Mouse (Mus musculus) heart, embryonic 11.5 days (tissue): Measurements from ENCODE around the gene Slc5a2. TPM values are rescaled to one million over a fixed set of nuclear protein-coding genes. Genes with fewer than 3 reads are reported as not detected.
A peak's percentile ranks its signal among the peaks of the same experiment; 100 is the strongest.

ENCODE experiments used
- ATAC-seq: fragments of 200-750 bp; cut with Nextera tagmentation; replicated peaks from 2 replicates; pipeline ENCODE4 v1.8.0; 2017; ENCODE audit warnings: moderate library complexity; ENCODE audit not compliant: insufficient number of reproducible peaks, low FRiP score, low TSS enrichment
- H3K27ac ChIP-seq: fragments of 300-500 bp; sonication (generic); 2 replicates; pipeline ENCODE4 v1.5.1; 2014; ENCODE audit warnings: mild to moderate bottlenecking, low read depth, low read length
- H3K27me3 ChIP-seq: fragments of 300-500 bp; sonication (generic); 2 replicates; pipeline ENCODE4 v1.6.1; 2014; ENCODE audit warnings: mild to moderate bottlenecking, low read length, mixed read lengths; ENCODE audit not compliant: control insufficient read depth, insufficient read depth
- H3K36me3 ChIP-seq: fragments of 300-500 bp; sonication (generic); 2 replicates; pipeline ENCODE4 v1.6.1; 2014; ENCODE audit warnings: mild to moderate bottlenecking, low read length, moderate library complexity, mixed read lengths; ENCODE audit not compliant: control insufficient read depth, insufficient read depth
- H3K4me1 ChIP-seq: fragments of 300-500 bp; sonication (generic); 2 replicates; pipeline ENCODE4 v1.6.1; 2014; ENCODE audit warnings: low read length; ENCODE audit not compliant: control insufficient read depth, insufficient read depth
- H3K4me2 ChIP-seq: fragments of 300-500 bp; sonication (generic); 2 replicates; pipeline ENCODE4 v1.6.1; 2014; ENCODE audit warnings: mild to moderate bottlenecking, moderate library complexity
- H3K4me3 ChIP-seq: fragments of 300-500 bp; sonication (generic); 2 replicates; pipeline ENCODE4 v1.5.1; 2014; ENCODE audit warnings: low read depth, low read length
- H3K9ac ChIP-seq: fragments of 300-500 bp; sonication (generic); 2 replicates; pipeline ENCODE4 v1.6.1; 2014; ENCODE audit warnings: mild to moderate bottlenecking, low read depth, low read length, moderate library complexity
- H3K9me3 ChIP-seq: fragments of 300-500 bp; sonication (generic); replicated peaks from 2 replicates; pipeline ENCODE4 v1.6.1; 2016; ENCODE audit warnings: low read length; ENCODE audit not compliant: control insufficient read depth
- WGBS: fragments of 180-500 bp; shearing (Covaris S2); extraction: QIAGEN DNeasy Blood & Tissue Kit; methylation state at CpG from one replicate; pipeline ENCODE4 v1.1.7; 2014; ENCODE audit not compliant: insufficient replicate concordance; 5-methylcytosine and 5-hydroxymethylcytosine counted together
- polyA plus RNA-seq: library from polyadenylated mRNA; unstranded; fragments of >200 nt; fragmentation: Nextera tagmentation; extraction: Ambion mirVana; gene quantifications from 2 replicates; pipeline ENCODE4 v1.2.1, GENCODE M21; 2014

Gene Slc5a2
- polyA plus RNA-seq, 1 experiment from 2014 or later: 0.83 TPM

DNA sequence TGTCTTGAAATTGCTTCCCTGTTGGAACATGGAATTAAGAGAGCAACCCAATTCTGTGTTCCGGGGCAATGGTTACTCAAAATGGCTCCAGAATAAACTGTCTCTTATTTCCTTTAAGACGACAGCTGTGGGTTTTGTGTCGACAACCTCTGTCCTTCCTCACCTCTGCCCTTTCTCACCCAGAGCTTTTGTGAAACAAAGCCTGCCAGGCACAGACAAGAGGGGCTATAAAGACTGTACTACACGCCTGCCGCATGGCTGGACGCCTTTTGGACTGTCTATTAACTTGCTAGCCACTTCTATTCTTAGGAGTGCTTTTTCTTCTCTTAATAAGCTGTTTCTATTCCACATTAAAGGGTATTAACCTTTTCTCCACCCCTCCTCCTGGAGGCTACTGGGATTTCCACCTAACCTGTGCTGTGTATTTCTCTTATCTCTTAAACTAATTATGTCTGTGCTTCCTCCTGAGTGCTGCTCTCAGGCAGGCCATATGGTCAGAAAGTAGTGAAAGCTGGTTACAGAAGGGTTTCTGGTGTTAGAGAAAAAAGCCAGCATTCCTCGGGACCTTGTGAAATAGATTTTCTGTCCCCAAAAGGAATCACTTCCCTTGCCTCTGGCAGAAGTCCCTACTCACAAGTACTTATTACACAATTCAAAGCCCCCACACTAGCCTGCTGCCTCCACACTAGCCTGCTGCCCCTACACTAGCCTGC lies 17.2 kb downstream of the Slc5a2 start:
- whole genome bisulfite sequencing: 24% methylated on average over 7 of the region's 7 CpGs
- H3K27ac ChIP-seq: no peak overlapping the region
- H3K4me2 ChIP-seq: no peak overlapping the region
- no peaks in the 10 kb centered on the region for H3K27me3 ChIP-seq
- H3K9ac ChIP-seq: no peak overlapping the region
- ATAC-seq: no peak
- peaks cover 4% of the 10 kb centered on the region; the same call in 1 of the 2 replicates for H3K36me3 ChIP-seq
- peaks cover 13% of the 10 kb centered on the region for H3K4me1 ChIP-seq
- no peaks in the 10 kb centered on the region for H3K9me3 ChIP-seq
- H3K4me3 ChIP-seq: no peak overlapping the region

DNA sequence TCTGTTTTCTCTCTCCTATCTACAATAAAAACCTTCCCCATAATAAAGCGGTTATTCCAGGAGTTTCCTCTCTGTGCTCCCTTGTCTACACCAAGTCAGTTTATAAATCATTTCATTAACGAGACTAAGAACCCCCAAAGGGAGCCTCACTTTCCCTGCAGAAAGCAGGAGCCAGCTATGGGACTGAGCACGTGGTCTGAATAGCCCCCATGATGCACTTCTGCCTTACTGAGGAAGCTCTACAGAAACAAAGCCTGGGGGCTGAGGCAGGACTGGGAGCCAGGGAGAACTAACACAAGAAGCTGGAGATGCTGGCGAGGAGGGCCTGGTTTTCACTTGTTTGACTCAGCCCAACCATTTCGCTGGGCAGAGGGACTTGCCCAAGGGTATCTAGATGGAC lies 18.6 kb downstream of the Slc5a2 start:
- H3K36me3 ChIP-seq: peaks cover 6% of the 10 kb centered on the region; the same call in 1 of the 2 replicates
- ATAC-seq: no peak

DNA sequence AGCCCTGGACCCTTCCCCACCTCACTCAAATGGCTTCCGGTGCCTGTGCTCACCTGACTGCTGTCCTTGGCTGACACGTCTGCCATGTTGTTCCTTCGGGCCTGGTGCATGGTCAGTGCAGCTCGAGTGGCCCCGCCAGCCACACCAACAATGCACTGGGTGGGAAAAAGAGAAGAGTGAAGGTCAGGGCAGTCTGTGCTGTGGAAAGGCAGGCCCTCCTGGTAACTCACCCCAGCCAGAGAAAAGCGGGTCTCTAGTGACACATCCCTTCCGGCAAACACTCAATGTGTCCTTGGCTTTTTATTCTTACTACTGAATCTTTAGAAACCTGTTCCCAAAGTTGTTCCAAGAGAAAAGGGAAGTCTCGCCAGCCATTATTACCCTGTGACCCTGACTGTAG lies 19.6 kb downstream of the Slc5a2 start:
- Histone ChIP-seq H3K4me1 (peaks cover 30% of the 10 kb centered on the region), H3K27ac (no peak overlapping the region), H3K27me3 (no peaks in the 10 kb centered on the region), H3K4me3 (no peak overlapping the region), H3K9me3 (no peaks in the 10 kb centered on the region), H3K4me2 (no peak overlapping the region), H3K9ac (no peak overlapping the region), H3K36me3 (peaks cover 6% of the 10 kb centered on the region; the same call in 1 of the 2 replicates)
- no peak for ATAC-seq
- WGBS: 84% methylated on average over 8 of the region's 8 CpGs

More for the DNA sequence above, 18.6 kb downstream of the Slc5a2 start:
- WGBS: 62% methylated on average over 5 of the region's 5 CpGs
- no peaks in the 10 kb centered on the region for H3K27me3 ChIP-seq
- H3K4me3 ChIP-seq: no peak overlapping the region
- H3K9ac ChIP-seq: no peak overlapping the region
- no peak overlapping the region for H3K27ac ChIP-seq
- peaks cover 24% of the 10 kb centered on the region for H3K4me1 ChIP-seq
- H3K9me3 ChIP-seq: no peaks in the 10 kb centered on the region
- H3K4me2 ChIP-seq: no peak overlapping the region

DNA sequence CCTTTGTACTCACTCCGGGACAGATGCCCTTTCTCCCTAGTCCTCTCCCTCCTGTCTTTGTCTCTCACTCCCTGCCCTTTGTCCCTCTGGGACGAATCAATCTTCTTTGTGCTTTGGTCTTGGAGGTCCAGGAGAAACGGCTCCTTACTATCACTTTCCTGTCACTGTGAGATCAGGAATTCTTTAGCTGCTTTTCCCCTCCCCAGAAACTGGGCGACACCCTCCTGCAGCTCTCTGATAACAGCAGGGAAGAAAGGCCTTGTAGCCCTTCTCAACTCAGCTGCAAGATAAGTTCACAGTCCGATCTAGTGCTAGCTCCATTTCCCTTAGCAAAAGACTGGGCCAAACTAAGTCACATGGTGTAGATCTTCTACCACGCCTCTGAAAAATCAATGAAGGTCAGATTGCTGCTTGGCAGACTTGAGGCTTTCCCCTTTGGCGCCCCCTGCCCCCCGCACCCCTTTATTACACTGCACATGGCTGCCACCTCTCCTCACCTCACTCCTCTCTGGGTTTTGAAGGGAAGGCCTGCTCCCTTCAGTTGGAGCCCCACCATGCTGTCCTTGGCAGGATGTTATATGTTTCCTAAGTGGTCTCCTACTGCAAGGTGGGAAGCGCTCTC lies 23.6 kb downstream of the Slc5a2 start:
- H3K4me3 ChIP-seq: 0 out of 2 replicates have a peak overlapping the region, but pooled peaks have one; percentile 8
- H3K9ac ChIP-seq: peak overlapping the region; percentile 52
- peak overlapping the region; percentile 45 for H3K4me2 ChIP-seq
- peaks cover 18% of the 10 kb centered on the region for H3K4me1 ChIP-seq
- peak; percentile 92 for ATAC-seq
- H3K27me3 ChIP-seq: no peaks in the 10 kb centered on the region
- H3K36me3 ChIP-seq: peaks cover 6% of the 10 kb centered on the region; the same call in 1 of the 2 replicates
- no peaks in the 10 kb centered on the region for H3K9me3 ChIP-seq
- 14% methylated on average over 9 of the region's 9 CpGs for WGBS
- H3K27ac ChIP-seq: peak overlapping the region; percentile 80

DNA sequence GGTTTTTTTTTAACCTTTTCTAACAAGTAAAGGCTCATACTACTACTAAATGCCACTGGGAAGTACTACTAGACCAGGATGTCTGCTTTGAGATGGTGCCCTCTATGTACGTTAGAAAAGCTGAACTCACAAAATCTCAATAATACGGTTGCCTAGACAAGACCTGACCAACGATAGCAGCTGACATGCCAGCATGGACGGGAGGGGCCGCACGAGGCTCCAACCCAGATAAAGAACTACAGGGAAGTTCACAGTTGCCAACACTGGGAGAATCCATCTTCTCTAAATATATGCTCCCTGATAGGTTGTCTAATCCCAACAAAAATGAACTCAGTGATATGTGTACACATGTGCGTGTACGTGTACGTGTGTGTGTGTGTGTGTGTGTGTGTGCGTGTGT lies 29.3 kb downstream of the Slc5a2 start:
- WGBS: 82% methylated on average over 10 of the region's 10 CpGs
- no peaks in the 10 kb centered on the region for H3K36me3 ChIP-seq
- no peak overlapping the region for H3K27ac ChIP-seq
- H3K9ac ChIP-seq: no peak overlapping the region
- no peaks in the 10 kb centered on the region for H3K27me3 ChIP-seq
- ATAC-seq: no peak
- no peak overlapping the region for H3K4me2 ChIP-seq
- H3K9me3 ChIP-seq: no peaks in the 10 kb centered on the region
- H3K4me3 ChIP-seq: no peak overlapping the region
- H3K4me1 ChIP-seq: peaks cover 9% of the 10 kb centered on the region; the same call in 1 of the 2 replicates

DNA sequence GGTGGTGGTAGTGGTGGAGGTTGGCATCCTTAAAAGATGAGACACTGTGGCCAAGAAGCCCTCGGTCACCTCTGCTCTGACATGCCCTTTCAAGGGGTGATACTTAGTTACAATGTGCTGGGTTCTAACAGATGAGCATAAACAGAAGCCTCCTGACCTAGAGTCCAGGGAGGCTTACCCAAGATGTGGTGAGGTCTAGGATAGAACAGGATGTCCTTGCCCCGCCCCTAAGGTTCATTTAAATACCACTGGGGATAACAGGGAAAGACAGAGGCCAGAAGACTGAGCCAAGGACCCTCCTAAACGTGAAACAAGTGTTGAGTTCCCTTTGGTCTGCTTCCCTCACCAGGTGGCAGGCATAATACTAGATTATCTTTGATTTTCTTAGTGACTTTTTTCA lies 31.1 kb downstream of the Slc5a2 start:
- no peak overlapping the region for H3K9ac ChIP-seq

DNA sequence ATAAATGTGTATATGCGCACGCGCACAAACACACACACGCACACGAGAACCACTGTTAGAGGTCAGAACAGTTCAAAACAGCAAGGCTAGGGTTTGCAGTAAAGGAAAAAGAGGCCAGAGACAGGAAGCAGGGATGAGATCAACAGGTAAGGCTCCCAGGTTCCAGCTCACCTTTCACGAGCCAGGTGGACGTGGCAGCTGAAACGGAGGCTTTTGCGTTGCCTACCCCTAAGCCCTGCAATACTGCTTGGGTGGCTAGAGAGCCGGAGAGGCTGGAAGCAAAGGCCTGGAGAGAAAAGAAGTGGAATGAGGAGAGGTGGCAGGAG lies 31.8 kb downstream of the Slc5a2 start:
- peaks cover 9% of the 10 kb centered on the region; the same call in 1 of the 2 replicates for H3K4me1 ChIP-seq
- H3K27me3 ChIP-seq: no peaks in the 10 kb centered on the region
- WGBS: 37% methylated on average over 10 of the region's 10 CpGs
- ATAC-seq: peak; percentile 20; the same call in 1 of the 2 replicates
- H3K4me3 ChIP-seq: peak overlapping the region; percentile 76
- H3K4me2 ChIP-seq: peak overlapping the region; percentile 77
- no peaks in the 10 kb centered on the region for H3K36me3 ChIP-seq
- 0 out of 2 replicates have a peak overlapping the region, but pooled peaks have one; percentile 50 for H3K27ac ChIP-seq
- H3K9me3 ChIP-seq: no peaks in the 10 kb centered on the region
- H3K9ac ChIP-seq: peak overlapping the region; percentile 83

More for the DNA sequence above, 31.1 kb downstream of the Slc5a2 start:
- no peak overlapping the region for H3K27ac ChIP-seq
- WGBS: 56% methylated on average over 3 of the region's 3 CpGs
- no peaks in the 10 kb centered on the region for H3K9me3 ChIP-seq
- H3K4me3 ChIP-seq: no peak overlapping the region
- no peaks in the 10 kb centered on the region for H3K36me3 ChIP-seq
- H3K27me3 ChIP-seq: no peaks in the 10 kb centered on the region
- ATAC-seq: no peak; the same call in 1 of the 2 replicates
- H3K4me2 ChIP-seq: peak overlapping the region; percentile 77
- H3K4me1 ChIP-seq: peaks cover 9% of the 10 kb centered on the region; the same call in 1 of the 2 replicates

DNA sequence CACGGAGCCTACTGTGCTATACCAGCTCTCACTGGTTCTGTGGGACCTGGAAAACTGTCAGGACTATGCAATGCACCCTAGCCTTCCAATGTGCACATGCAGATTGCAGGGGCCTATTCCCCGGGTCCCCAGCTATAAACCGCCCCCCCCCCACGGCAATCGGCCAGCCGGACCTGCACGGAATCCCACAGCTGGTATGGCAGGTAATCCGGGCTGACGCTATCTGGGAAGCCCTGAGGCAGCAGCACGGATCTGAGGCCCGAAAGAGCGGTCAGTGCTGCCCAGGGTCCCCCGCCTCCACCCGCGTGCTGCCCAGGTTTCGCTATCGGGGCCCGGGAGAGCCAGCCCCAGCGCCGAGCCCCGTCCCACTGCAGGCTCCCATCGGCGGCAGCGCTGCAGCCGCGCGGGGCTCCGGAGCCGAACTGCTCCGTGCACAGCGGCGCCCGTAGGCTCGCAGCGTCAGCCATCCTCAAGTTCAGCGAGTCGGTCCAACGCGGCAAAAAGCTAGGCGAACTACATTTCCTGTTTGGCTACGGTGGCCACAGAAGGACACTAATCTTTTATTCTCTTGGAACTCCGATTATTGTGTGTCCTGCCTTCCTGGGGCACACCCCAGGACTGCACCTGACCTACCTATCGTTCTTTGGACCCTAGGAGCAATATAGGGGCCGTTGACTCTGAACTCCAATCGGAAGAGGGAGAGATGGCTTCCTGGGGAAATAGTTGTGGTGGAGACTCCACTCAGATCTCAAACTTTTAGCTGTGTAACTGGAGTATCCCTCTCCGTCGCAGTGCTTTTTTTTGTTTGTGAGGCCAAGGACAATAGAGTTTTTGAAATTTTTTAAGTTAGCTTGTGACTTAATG lies 32.4 kb downstream of the Slc5a2 start, which contains the start of gene BC017158:
BC017158 (minus strand) TSS at position 554 of the 864 bp plus-strand sequence.
- Histone ChIP-seq H3K4me1 (peaks cover 9% of the 10 kb centered on the region; the same call in 1 of the 2 replicates), H3K9me3 (no peaks in the 10 kb centered on the region), H3K27me3 (no peaks in the 10 kb centered on the region; the same call in 1 of the 2 replicates), H3K4me2 (peak within 1 kb of the TSS; percentile 77), H3K4me3 (peak within 1 kb of the TSS; percentile 76), H3K36me3 (no peaks in the 10 kb centered on the region), H3K9ac (peak within 1 kb of the TSS; percentile 83), H3K27ac (peak within 1 kb of the TSS; percentile 50)
- WGBS: 2% methylated on average over 47 of the region's 47 CpGs
- ATAC-seq: peak; percentile 73
